Mouse (Mus musculus) retina, postnatal 1 day (tissue): ENCODE measurements around the gene Laptm4a.

Source experiments
- DNase-seq: peaks from one replicate; pipeline ENCODE4 v3.0.0-alpha.2; 2012

Gene Laptm4a

GRCm38 (mm10) chr12:8961607-8962316 is 40.3 kb downstream of the Laptm4a start:
- DNase-seq: peak; percentile 85

GRCm38 (mm10) chr12:8969828-8970227 is 48.4 kb downstream of the Laptm4a start:
- DNase-seq: peak; percentile 64

GRCm38 (mm10) chr12:8973820-8974465 is 52.5 kb downstream of the Laptm4a start, which contains the start of gene Wdr35:
Gene Wdr35 (plus strand): TSS chr12:8973892.
- DNase-seq: peak; percentile 93

DNA sequence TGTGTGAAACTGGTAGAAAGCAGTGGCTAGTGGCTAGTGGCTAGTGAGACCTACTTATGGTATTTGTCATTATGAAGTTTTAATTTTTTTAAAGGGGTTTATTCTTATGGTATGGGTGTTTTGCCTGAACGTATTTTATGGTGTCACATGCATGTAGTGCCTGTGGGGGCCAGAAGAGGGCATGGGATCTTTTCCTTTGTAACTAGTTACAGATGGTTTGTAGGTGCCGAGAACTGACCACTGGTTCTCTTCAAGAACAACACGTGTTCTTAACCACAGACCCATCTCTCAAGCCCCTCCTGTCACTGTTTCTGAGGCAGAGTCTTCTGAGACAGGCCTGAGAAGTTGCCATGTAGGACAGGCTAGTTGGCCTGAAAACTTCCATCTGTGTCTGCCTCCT is 53.6 kb downstream of the Laptm4a start:
- DNase-seq: no peak
